Mouse (Mus musculus) adrenal gland, adult 18-20 months (tissue): ENCODE measurements around the gene Wwox. TPM values are rescaled to one million over a fixed set of nuclear protein-coding genes. Genes with fewer than 3 reads are reported as not detected.

Source experiments
- DNase-seq, 2 experiments: peaks; one replicate each; pipeline ENCODE4 v3.0.0; 2021 to 2022; ENCODE audit warnings: low spot score in 2 of 2
- total RNA-seq, 2 experiments: library from RNA; stranded (reverse); gene quantifications; 1 replicate in 1 of 2; 2 replicates in 1 of 2; pipeline ENCODE4 v1.2.3; 2021

Gene Wwox
- total RNA-seq, 2 experiments from 2014 or later: 26.9 to 27.0 TPM

GRCm38 (mm10) chr8:115395840-115396239 lies 956.4 kb downstream of the Wwox start:
- no peak for DNase-seq

GRCm38 (mm10) chr8:115397981-115398380 lies 958.5 kb downstream of the Wwox start:
- DNase-seq: no peak

- DNase-seq: no peak
Observed at GRCm38 (mm10) chr8:115400013-115400720, 960.7 kb downstream of the Wwox start.

Other genes starting within 250 kb of the Wwox start
- gene Vat1l, start 234.0 kb upstream of the Wwox start, total RNA-seq: 10 to 100 TPM; 13.4 to 15.9 TPM
- not detected for gene Clec3a, start 21.6 kb upstream of the Wwox start, total RNA-seq